Mouse (Mus musculus): ENCODE results near the gene Prss35. TPM values are rescaled to one million over a fixed set of nuclear protein-coding genes. Genes with fewer than 3 reads are reported as not detected.

Prss35 gene
- polyA plus RNA-seq, 1 experiment: not detected

- no peak overlapping the region for H3K27ac ChIP-seq (ENCODE audit: insufficient read depth, low read depth, low read length)
- peaks cover 2% of the 10 kb centered on the region for H3K4me1 ChIP-seq (ENCODE audit: control insufficient read depth, insufficient read depth, insufficient read length, low read length)
- 69% methylated on average over 3 of the region's 3 CpGs for WGBS
Measured at GRCm38 (mm10) chr9:86739971-86740370, 3.5 kb upstream of the Prss35 start.

DNA sequence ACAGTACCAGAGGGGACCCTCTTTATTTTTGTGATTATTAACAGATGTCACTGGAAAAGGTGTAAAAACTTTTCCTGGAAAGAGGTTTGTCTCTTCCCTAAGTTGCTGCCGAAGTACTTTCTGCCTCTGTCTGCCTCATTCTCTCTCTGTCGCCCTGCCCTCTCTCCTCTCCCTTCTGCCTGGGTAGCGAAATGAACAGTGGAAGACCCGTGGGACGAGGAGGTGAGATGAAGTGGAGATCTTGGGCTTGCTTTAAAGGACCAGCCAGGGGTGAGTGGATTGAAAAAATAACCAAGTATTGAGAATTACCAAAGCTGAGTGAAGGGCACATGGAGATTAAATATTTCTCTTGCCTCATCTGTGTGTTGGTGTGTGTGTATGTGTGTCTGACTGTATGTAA, 592 bp downstream of the Prss35 start:
- Histone ChIP-seq H3K4me3 (ENCODE audit: low read depth, low read length) (no peak overlapping the region), H3K27me3 (ENCODE audit: control insufficient read depth, insufficient read depth, low read length) (no peaks in the 10 kb centered on the region), H3K27ac (ENCODE audit: insufficient read depth, low read depth, low read length) (no peak overlapping the region), H3K4me1 (ENCODE audit: control insufficient read depth, insufficient read depth, insufficient read length, low read length) (no peaks in the 10 kb centered on the region; the same call in 1 of the 2 replicates), H3K36me3 (ENCODE audit: control insufficient read depth, insufficient read depth, low read length) (no peaks in the 10 kb centered on the region)
- WGBS: 63% methylated on average over 5 of the region's 5 CpGs
- no peak for TF ChIP-seq POLR2A (IDR thresholded peaks at IDR 0.05; ENCODE audit: low read depth, low read length)
- TF ChIP-seq CTCF (IDR thresholded peaks at IDR 0.05; ENCODE audit: extremely low read depth, insufficient read length, insufficient replicate concordance, low read depth, low read length): no peak

More at GRCm38 (mm10) chr9:86739971-86740370, 3.5 kb upstream of the Prss35 start:
- Histone ChIP-seq H3K4me3 (ENCODE audit: low read depth, low read length) (no peak overlapping the region), H3K36me3 (ENCODE audit: control insufficient read depth, insufficient read depth, low read length) (no peaks in the 10 kb centered on the region), H3K27me3 (ENCODE audit: control insufficient read depth, insufficient read depth, low read length) (no peaks in the 10 kb centered on the region)
- TF ChIP-seq POLR2A (IDR thresholded peaks at IDR 0.05; ENCODE audit: low read depth, low read length) (no peak), CTCF (IDR thresholded peaks at IDR 0.05; ENCODE audit: extremely low read depth, insufficient read length, insufficient replicate concordance, low read depth, low read length) (no peak)

DNA sequence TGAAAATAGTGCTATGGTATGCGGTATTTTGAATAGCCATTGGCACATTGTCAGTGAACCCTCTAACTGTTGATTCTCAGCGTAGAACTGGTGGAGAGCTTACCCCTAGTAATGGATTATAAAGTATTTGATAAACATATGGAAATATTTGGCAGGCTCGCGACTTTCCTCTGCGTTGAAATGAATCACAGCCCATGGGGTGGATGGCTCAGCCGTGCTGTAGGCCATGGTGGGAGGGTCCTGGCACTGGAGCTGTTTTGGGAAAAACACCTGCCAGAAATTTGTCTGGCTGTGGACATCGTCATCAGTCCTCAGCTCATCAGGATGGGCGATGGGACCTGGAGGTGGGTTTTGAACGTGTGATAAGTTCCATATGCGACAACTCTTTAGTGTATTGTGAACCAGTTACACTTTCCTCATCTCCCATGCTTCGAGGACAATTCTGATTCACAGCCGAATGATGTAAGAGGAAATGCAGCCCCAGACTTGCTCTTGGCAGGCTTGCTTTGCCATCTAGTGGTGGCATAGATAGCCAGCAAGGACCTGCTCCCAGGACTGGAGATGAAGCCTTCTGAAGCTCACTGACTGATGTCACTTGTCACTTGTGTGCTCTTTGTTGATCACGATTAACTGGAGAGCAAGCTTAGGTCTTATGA, 2.6 kb downstream of the Prss35 start:
- H3K27ac ChIP-seq (ENCODE audit: insufficient read depth, low read depth, low read length): no peak overlapping the region
- WGBS: 30% methylated on average over 13 of the region's 13 CpGs
- no peaks in the 10 kb centered on the region for H3K36me3 ChIP-seq (ENCODE audit: control insufficient read depth, insufficient read depth, low read length)
- H3K4me3 ChIP-seq (ENCODE audit: low read depth, low read length): no peak overlapping the region
- TF ChIP-seq POLR2A (IDR thresholded peaks at IDR 0.05; ENCODE audit: low read depth, low read length) (no peak), CTCF (IDR thresholded peaks at IDR 0.05; ENCODE audit: extremely low read depth, insufficient read length, insufficient replicate concordance, low read depth, low read length) (peak; percentile 75; the same call in 1 of the 2 replicates)
- H3K27me3 ChIP-seq (ENCODE audit: control insufficient read depth, insufficient read depth, low read length): no peaks in the 10 kb centered on the region
- H3K4me1 ChIP-seq (ENCODE audit: control insufficient read depth, insufficient read depth, insufficient read length, low read length): no peaks in the 10 kb centered on the region; the same call in 1 of the 2 replicates

- Histone ChIP-seq H3K4me3 (ENCODE audit: low read depth, low read length) (no peak overlapping the region), H3K36me3 (ENCODE audit: control insufficient read depth, insufficient read depth, low read length) (no peaks in the 10 kb centered on the region), H3K27me3 (ENCODE audit: control insufficient read depth, insufficient read depth, low read length) (no peaks in the 10 kb centered on the region), H3K4me1 (ENCODE audit: control insufficient read depth, insufficient read depth, insufficient read length, low read length) (no peaks in the 10 kb centered on the region), H3K27ac (ENCODE audit: insufficient read depth, low read depth, low read length) (no peak overlapping the region)
- WGBS: 73% methylated on average over 8 of the region's 8 CpGs
- TF ChIP-seq CTCF (IDR thresholded peaks at IDR 0.05; ENCODE audit: extremely low read depth, insufficient read length, insufficient replicate concordance, low read depth, low read length) (no peak), POLR2A (IDR thresholded peaks at IDR 0.05; ENCODE audit: low read depth, low read length) (no peak)
Measured at GRCm38 (mm10) chr9:86762477-86763376, 19.3 kb downstream of the Prss35 start.

GRCm38 (mm10) chr9:86764002-86764401, 20.6 kb downstream of the Prss35 start:
- no peak for TF ChIP-seq CTCF (IDR thresholded peaks at IDR 0.05; ENCODE audit: extremely low read depth, insufficient read length, insufficient replicate concordance, low read depth, low read length)
- no peak for TF ChIP-seq POLR2A (IDR thresholded peaks at IDR 0.05; ENCODE audit: low read depth, low read length)
- no peaks in the 10 kb centered on the region for H3K4me1 ChIP-seq (ENCODE audit: control insufficient read depth, insufficient read depth, insufficient read length, low read length)
- H3K4me3 ChIP-seq (ENCODE audit: low read depth, low read length): no peak overlapping the region
- WGBS: 50% methylated on average over 2 of the region's 2 CpGs
- no peak overlapping the region for H3K27ac ChIP-seq (ENCODE audit: insufficient read depth, low read depth, low read length)
- H3K36me3 ChIP-seq (ENCODE audit: control insufficient read depth, insufficient read depth, low read length): no peaks in the 10 kb centered on the region
- H3K27me3 ChIP-seq (ENCODE audit: control insufficient read depth, insufficient read depth, low read length): no peaks in the 10 kb centered on the region

DNA sequence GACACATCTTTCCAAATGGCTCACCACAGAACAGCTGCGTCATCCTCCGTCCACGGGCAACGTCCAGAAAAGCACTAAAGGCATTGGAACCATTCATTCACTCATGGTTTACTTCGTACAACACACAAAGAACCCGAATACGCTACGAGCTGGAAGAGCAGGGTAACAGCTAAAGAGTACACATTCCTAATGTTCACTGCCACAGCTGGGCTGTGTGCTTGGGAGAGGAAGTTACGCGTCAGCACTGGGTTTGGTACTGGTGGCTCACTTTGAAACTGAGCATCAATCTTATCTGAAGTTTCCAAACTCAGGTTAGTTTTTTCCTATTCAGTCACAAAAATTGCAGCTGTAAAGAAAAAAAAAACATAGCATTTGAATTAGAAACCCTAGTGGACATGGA, 23.5 kb downstream of the Prss35 start:
- 83% methylated on average over 10 of the region's 10 CpGs for WGBS
- TF ChIP-seq CTCF (IDR thresholded peaks at IDR 0.05; ENCODE audit: extremely low read depth, insufficient read length, insufficient replicate concordance, low read depth, low read length) (no peak), POLR2A (IDR thresholded peaks at IDR 0.05; ENCODE audit: low read depth, low read length) (no peak)
- H3K4me3 ChIP-seq (ENCODE audit: low read depth, low read length): no peak overlapping the region
- no peak overlapping the region for H3K27ac ChIP-seq (ENCODE audit: insufficient read depth, low read depth, low read length)
- H3K36me3 ChIP-seq (ENCODE audit: control insufficient read depth, insufficient read depth, low read length): no peaks in the 10 kb centered on the region
- H3K27me3 ChIP-seq (ENCODE audit: control insufficient read depth, insufficient read depth, low read length): no peaks in the 10 kb centered on the region
- H3K4me1 ChIP-seq (ENCODE audit: control insufficient read depth, insufficient read depth, insufficient read length, low read length): no peaks in the 10 kb centered on the region

DNA sequence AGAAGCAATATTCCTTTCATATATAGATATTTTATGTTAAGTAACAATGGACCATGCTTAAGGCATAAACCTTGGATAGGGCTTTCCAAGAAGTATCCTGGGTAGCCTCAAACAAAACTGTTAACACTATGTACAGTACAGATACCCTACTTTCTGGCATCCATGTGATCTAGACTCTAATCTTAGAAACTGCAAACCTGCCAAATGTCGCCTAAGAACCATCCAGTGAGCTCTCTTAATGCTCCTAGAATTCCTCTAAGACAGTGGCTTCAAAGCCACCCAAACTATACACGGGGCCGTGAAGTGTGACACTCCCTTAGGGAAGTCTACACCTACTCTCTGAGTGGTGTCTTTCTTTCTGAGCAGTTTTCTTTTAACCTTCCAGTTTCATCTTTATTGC, 29.4 kb downstream of the Prss35 start:
- Histone ChIP-seq H3K27ac (ENCODE audit: insufficient read depth, low read depth, low read length) (no peak overlapping the region), H3K4me3 (ENCODE audit: low read depth, low read length) (no peak overlapping the region), H3K36me3 (ENCODE audit: control insufficient read depth, insufficient read depth, low read length) (no peaks in the 10 kb centered on the region), H3K4me1 (ENCODE audit: control insufficient read depth, insufficient read depth, insufficient read length, low read length) (no peaks in the 10 kb centered on the region; the same call in 1 of the 2 replicates), H3K27me3 (ENCODE audit: control insufficient read depth, insufficient read depth, low read length) (no peaks in the 10 kb centered on the region)
- no peak for TF ChIP-seq CTCF (IDR thresholded peaks at IDR 0.05; ENCODE audit: extremely low read depth, insufficient read length, insufficient replicate concordance, low read depth, low read length)
- TF ChIP-seq POLR2A (IDR thresholded peaks at IDR 0.05; ENCODE audit: low read depth, low read length): no peak
- 80% methylated on average over 3 of the region's 3 CpGs for whole genome bisulfite sequencing
